Mouse (Mus musculus) MEL-GATA-1-ER (cell line): ENCODE data around the gene Chn2.

Source experiments
- DNase-seq: peaks from one replicate; pipeline ENCODE4 v3.0.0-alpha.2; 2012; ENCODE audit warnings: low read depth; ENCODE audit errors: extremely low read depth

Gene Chn2

DNA sequence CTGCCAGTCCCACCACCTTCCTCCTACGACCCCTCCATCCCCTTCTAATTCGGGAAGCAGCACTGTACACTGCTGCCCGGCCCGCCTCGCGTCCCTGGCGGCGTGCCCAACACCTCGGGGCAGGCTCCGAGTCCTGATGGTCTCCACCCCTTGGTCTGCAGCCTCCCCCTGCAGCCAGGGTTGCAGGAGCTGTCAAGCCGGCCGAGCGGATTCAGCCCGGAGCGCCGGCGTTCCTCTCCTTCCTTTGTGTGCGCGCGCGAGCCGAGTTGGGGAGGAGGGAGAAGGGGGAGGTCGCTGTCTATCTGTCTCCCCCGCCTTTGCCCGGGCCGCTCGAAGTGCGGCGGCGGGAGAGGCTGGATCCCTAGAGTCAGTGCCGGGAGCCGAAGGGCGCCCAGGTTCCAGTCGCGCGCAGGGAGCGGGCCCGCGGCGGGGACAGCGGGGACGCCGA, at the start of gene Chn2:
TSS of gene Chn2 (plus strand) at position 198 of the 448 bp plus-strand sequence.
- DNase-seq = no peak

- DNase-seq = no peak
Measured at GRCm38 (mm10) chr6:53992386-53992785, 47.0 kb upstream of the Chn2 start.

DNA sequence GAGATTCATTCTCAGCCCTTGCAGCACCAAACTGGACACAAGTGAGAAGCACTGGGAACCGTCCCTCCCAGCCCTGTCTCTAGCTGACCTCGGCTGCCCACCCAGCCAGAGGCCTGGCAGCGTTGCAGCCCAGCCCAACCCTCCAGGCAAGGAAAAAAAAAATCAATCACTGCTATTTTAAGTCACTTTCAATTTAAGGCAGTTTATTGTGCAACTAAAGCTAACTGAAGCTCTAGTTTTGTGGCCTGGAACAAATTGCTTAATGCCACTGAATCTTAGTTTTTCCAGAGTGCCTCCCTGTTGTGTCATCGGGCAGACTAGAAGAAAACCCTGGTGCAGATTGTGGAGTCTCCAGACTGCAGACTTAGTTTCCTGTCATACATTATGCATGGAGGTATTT, 43.8 kb upstream of the Chn2 start:
- no peak for DNase-seq

- DNase-seq = no peak
Measured at GRCm38 (mm10) chr6:53996226-53996955, 43.0 kb upstream of the Chn2 start.

DNA sequence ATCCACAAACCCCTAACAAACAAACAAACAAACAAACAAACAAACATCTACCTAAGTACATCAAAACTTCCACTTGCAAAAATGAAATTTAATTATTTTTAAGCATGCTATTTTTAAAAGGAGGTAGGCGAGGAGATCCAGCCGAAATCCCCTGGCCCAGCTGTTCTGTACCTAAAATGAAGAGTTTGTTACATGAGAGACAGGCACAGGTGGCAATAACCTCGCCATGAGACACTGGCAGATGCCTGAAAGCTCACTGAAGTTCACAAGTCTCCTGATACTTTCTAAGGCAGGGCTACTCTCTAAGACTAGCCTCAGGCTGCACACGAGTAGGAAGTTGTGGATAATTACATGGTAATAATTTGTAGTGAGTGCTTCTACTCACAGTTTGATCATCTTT, 34.1 kb upstream of the Chn2 start:
- no peak for DNase-seq

DNA sequence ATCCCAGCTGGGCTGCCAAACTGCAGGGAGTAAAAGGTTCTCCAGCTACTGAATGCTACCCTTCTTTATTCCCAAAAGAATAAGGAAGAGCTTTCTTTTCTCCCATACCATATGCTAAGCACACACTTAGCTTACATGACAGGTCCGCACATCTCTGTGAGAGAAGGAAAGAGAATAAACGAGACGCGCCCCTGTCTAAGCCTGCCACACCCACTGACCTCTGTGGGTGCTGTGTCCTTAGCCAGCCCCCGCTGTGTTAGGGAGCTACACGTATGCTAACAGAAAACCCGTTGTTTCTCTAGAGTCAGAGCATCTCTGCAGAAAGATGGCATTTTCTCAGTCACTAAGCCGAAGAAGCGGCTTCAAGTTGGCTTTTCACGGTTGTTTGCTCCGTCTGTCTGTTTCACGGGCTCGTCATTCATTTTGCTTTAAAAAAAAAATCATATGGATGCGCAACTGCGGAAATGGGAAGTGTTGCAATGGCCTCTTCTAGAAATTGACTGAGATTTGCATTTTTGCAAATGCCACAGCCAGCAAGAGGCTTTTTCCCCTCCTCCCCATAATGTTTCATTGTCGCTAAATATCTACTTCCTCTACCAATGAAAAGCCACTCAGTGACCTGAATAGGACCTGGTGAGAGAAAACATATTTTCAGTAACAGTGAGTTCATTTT, 30.8 kb upstream of the Chn2 start:
- no peak for DNase-seq

- DNase-seq = no peak
Measured at GRCm38 (mm10) chr6:54009293-54009692, 30.1 kb upstream of the Chn2 start.

DNA sequence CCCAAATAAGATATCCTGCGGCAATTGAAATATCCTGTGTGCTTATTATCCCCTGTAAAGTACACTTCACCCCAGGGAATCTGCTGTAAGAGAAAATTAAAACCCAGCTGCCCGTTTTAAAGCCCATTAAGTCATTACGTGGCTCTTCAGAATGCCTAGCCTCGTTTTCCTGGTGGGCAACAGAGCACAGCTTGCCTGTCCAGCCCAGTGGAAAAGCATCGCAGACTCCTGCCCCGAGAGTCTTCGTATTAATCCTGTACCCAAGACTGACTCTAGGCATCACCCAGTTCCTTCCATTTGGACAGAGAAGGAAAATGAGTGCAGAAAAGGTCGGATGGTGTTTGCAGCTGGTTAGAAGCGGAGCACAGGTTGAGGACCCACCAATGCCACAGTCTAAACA, 29.0 kb upstream of the Chn2 start:
- DNase-seq = no peak

GRCm38 (mm10) chr6:54012163-54012562, 27.2 kb upstream of the Chn2 start:
- no peak for DNase-seq

DNA sequence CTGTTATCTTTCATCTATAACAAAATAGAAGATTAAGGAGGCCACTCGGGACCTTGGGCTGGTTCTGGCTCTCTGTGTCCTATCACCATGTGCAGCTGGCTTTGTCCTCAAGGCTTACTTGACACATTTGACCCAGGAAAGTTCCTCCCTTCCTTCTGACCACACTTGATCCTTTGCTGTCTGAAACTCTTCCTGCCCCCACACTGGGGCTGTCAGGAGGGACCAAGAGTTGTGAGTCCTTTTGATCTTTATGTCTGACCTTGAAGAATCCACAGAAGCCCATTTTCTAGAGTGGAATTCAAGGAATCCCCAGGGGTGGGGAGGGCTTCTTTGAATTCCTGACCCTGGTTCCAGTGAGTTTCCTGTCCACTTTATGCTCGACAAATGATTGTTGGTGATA, 21.3 kb upstream of the Chn2 start:
- no peak for DNase-seq

- DNase-seq = no peak
Measured at GRCm38 (mm10) chr6:54018861-54019260, 20.5 kb upstream of the Chn2 start.

DNA sequence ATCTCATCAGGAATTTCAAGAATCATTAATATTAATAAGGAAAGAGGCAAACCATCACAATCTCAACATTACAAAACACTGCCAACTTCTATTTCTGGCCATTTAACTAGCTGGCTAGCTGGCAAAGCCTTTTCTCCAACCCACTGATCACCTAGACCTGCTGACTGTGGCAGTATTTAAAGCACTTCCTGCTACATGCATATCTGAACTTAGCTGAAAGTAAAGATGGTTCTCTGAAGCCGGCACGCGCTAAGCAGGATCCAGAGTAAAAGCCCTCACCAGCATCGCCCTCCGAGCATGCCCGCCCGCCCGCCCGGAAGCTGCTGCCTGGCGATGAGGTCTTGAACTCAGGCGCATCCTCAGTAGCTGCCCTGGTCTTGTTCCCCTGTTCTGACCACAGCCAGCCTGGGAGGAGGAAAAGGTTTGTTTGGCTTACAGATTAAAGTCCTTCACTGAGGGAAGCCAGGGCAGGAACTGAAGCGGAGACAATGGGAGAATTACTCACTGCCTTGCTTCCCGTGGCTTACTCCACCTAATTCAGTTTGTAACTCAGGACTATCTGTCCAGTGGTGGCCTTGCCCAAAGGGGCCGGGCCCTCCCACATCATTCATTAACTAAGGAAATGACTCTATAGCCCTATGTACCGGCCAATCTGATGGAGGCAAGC, 18.1 kb upstream of the Chn2 start:
- no peak for DNase-seq

GRCm38 (mm10) chr6:54023846-54024245, 15.5 kb upstream of the Chn2 start:
- no peak for DNase-seq

DNA sequence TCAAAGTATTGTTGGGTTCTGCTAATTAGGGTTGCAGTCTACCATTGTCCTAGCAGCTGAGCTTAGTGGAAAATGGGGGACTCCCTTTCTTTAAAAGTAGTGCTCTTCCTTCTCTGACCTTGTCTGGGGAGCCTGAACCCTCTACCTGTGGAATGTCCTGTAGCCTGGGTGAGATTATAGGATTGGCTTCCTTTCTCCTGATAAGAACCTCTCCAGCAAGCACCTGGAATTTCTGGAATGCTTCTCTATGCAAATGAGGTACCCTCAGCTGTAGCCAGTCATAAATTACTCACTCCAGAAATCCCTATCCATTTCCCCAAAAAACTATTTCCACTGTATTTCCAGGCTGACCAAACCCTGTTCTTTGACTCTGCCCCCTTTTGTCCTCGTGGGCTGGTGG, 10.6 kb upstream of the Chn2 start:
- no peak for DNase-seq

- no peak for DNase-seq
Measured at GRCm38 (mm10) chr6:54030351-54030750, 9.0 kb upstream of the Chn2 start.

GRCm38 (mm10) chr6:54030776-54031175, 8.6 kb upstream of the Chn2 start:
- no peak for DNase-seq

DNA sequence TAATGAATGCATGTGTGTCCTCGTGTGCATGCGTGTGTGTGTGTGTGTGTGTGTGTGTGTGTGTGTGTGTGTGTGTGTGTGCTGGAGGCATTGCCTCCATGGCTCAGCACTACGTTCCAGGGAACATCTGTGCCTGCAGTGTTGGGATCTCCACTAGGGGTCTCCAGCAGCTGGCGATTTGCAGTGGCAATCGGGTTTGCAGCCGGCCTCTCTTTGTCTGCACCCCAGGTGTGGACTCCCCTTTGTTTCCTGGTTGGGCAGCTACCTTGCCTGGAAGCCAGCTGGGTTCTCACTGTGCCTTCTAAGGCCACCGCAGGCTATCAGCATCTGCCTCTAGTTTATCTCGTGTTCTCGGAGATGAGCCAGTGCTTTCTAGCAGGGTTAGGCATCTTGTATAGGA, 4.9 kb upstream of the Chn2 start:
- DNase-seq = no peak

DNA sequence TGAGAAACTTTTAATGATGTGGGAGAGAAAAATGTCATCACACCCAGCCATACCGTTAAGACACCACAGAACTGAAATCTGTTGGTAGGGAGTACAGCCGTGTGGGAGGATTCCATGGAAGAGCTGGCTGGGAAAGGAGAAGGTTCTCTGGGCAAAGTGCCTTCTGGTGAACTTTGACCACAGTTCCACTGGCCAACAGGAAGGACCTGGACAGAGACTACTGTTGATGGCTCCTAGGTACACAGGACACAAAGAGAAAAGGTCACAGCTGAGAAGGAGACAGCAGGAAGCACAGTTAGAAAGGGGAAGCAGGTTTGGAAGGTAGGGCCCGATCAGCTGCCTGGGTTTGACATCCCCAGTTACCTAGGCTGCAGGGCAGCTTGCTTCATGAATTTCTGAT, 3.8 kb upstream of the Chn2 start:
- no peak for DNase-seq

GRCm38 (mm10) chr6:54038866-54039265, 488 bp upstream of the Chn2 start:
- no peak for DNase-seq

DNA sequence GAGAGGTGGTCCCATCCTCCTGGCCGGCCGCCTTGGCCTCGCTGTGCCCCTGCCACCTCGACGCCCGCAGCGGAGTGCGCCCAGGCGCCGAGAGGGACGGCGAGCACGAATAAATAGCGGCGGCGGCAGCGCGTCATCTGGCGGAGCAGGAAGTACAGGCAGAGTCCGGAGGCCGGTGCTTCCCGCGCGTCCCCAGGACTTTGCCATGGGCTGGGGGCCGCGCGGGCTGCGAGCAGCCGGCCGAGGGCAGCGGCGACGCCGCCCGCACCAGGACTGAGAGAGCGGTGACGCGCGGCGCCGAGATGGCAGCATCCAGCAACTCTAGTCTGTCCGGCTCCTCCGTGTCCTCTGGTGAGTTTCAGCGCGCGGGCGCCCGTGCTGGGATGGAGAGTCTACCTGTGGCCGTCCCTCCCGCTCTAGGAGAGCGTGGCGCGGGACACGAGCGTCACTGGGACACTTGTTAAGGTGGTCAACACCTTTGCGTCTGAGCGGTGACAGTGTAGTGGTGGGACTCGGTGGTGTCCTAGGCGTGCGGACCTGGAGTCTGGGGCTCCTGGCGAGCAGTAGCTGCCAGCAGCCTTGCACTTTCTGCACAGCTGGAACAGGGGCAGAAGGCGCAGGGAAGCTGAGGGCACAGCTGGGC, 572 bp downstream of the Chn2 start:
- DNase-seq = no peak

DNA sequence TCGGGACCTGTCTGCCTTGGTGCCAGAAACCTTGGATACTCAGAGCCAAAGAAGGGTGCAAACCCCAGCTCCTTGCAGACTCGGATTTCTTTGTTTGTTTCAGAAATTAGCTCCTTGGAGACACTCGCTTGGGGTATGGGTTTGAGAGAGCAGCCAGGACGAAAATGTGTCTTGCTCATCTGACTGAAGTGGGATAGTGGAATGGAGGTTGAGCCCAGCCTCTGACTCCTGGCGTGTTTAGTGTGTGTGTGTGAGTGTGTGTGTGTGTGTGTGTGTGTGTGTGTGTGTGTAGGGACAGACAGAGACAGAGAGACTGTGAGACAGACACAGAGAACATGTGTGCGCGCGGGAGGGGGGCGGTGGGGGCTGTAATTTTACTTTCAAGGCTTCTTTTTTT, 1.1 kb downstream of the Chn2 start:
- DNase-seq = no peak

DNA sequence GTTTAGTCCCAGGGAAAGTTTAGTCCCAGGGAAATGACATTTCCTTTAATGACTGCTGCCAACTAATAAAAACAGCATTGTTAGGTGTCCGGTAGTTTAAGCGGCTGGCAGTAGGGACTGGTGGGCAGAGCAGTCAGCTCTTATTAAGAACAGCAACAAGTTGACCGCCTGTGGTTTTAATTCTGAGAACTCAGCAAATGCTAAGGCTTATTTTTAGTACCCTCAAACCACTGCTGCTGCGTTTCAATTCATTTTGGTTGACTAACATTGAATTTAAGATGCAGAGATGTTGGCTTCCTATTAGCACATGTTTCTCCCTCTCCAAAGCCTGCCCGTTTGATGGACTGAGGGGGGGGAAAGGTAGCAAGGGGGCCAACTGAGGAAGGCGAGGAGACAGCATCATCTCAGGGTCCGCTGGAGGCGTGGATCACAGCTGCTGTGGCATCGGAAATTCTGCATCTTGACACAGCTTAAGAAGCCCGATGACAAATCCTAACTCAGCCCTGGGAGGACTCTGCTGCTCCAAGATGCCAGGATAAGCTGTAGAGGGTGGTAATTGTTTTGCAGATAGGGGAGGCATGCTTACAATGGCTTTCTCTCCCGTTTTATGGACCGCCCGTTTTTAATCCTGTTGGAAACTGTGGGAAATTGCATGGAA, 2.2 kb downstream of the Chn2 start:
- no peak for DNase-seq
